Mouse (Mus musculus) spleen, adult 2 months (tissue): ENCODE results near the gene Gm11444. TPM values are rescaled to one million over a fixed set of nuclear protein-coding genes. Genes with fewer than 3 reads are reported as not detected.

Experiments
- DNase-seq, 2 experiments: peaks; one replicate each; pipeline versions ENCODE4 v3.0.0 to v3.0.0-alpha.2; 2012 to 2021; ENCODE audit warnings: low spot score in 2 of 2, low read depth in 1 of 2
- H3K27ac ChIP-seq: fragments of 200-500 bp; 2 replicates; pipeline ENCODE4 v1.5.1; 2012; ENCODE audit warnings: low read length, inconsistent platforms; ENCODE audit not compliant: insufficient read depth
- H3K27me3 ChIP-seq: fragments of 200-500 bp; 2 replicates; pipeline ENCODE4 v1.6.1; 2012; ENCODE audit warnings: mild to moderate bottlenecking, moderate library complexity, low read length, inconsistent platforms; ENCODE audit not compliant: control insufficient read depth, insufficient read depth
- H3K36me3 ChIP-seq: fragments of 200-500 bp; 2 replicates; pipeline ENCODE4 v1.6.1; 2012; ENCODE audit warnings: mild to moderate bottlenecking, low read length, inconsistent platforms; ENCODE audit not compliant: control insufficient read depth, insufficient read depth
- H3K4me1 ChIP-seq: fragments of 200-500 bp; 2 replicates; pipeline ENCODE4 v1.6.1; 2011; ENCODE audit warnings: inconsistent platforms; ENCODE audit not compliant: control insufficient read depth, insufficient read depth, insufficient read length
- H3K4me3 ChIP-seq: fragments of 200-500 bp; 2 replicates; pipeline ENCODE4 v1.5.1; 2011; ENCODE audit warnings: mild to moderate bottlenecking, inconsistent platforms; ENCODE audit not compliant: insufficient read depth, insufficient read length; ENCODE audit errors: extremely low read depth
- CTCF ChIP-seq: fragments of 200-500 bp; IDR thresholded peaks from 2 replicates; pipeline ENCODE4 v1.5.1; 2011; ENCODE audit warnings: mild to moderate bottlenecking, inconsistent platforms; ENCODE audit not compliant: insufficient read depth, insufficient read length, insufficient replicate concordance; ENCODE audit errors: extremely low read depth
- POLR2A ChIP-seq: fragments of 200-500 bp; IDR thresholded peaks from 2 replicates; pipeline ENCODE4 v1.6.1; 2011; ENCODE audit warnings: low read depth, low read length, inconsistent platforms
- WGBS: fragments of 180-500 bp; shearing (Covaris S2); methylation state at CpG from one replicate; pipeline ENCODE4 v1.1.7; 2018; 5-methylcytosine and 5-hydroxymethylcytosine counted together
- polyA plus RNA-seq: library from polyadenylated mRNA; depleted of rRNA; stranded (reverse); fragments of >200 nt; gene quantifications from 2 replicates; pipeline ENCODE4 v1.2.3, GENCODE M21; 2012; rRNA removed

Gene Gm11444
- polyA plus RNA-seq, 1 experiment = not detected

- H3K27ac ChIP-seq = no peak overlapping the region
- no peaks in the 10 kb centered on the region for H3K4me1 ChIP-seq
- TF ChIP-seq POLR2A = no peak
- no peak for DNase-seq
- H3K27me3 ChIP-seq = no peaks in the 10 kb centered on the region
- H3K4me3 ChIP-seq = no peak overlapping the region
- WGBS = 92% methylated on average over 11 of the region's 11 CpGs
- no peaks in the 10 kb centered on the region for H3K36me3 ChIP-seq
These were observed 49.8 kb downstream of the Gm11444 start for GRCm38 (mm10) chr11:85800380-85800779.

- no peaks in the 10 kb centered on the region for H3K4me1 ChIP-seq
- DNase-seq = no peak
- WGBS = 65% methylated on average over 19 of the region's 19 CpGs
- no peaks in the 10 kb centered on the region for H3K27me3 ChIP-seq
- H3K27ac ChIP-seq = no peak overlapping the region
- no peaks in the 10 kb centered on the region for H3K36me3 ChIP-seq
- TF ChIP-seq CTCF (no peak), POLR2A (no peak)
- no peak overlapping the region for H3K4me3 ChIP-seq
These were observed 50.3 kb downstream of the Gm11444 start for GRCm38 (mm10) chr11:85799856-85800255.

- WGBS = 74% methylated on average over 4 of the region's 4 CpGs
These were observed 50.7 kb downstream of the Gm11444 start for GRCm38 (mm10) chr11:85799456-85799855.

More at GRCm38 (mm10) chr11:85799456-85799855, 50.7 kb downstream of the Gm11444 start:
- Histone ChIP-seq H3K36me3 (no peaks in the 10 kb centered on the region), H3K27ac (no peak overlapping the region), H3K4me1 (no peaks in the 10 kb centered on the region), H3K4me3 (no peak overlapping the region), H3K27me3 (no peaks in the 10 kb centered on the region)
- TF ChIP-seq POLR2A (no peak), CTCF (no peak)
- DNase-seq = no peak

Other genes with a start within 250 kb of the Gm11444 start
- gene Tbx2, start 17.8 kb downstream of the Gm11444 start, polyA plus RNA-seq = 5.0 and 6.8 TPM in 2 replicates
- 0.07 TPM in 2 replicates for gene Tbx4, start 36.1 kb upstream of the Gm11444 start, polyA plus RNA-seq